Mouse (Mus musculus) A20 (cell line): ENCODE data around the gene 4930563M21Rik.
"Not testable (repeated sequence)": the region's sequence is repeated elsewhere in the genome, so short reads cannot be mapped to it uniquely, and the experiment has no call there.

Experiments
- DNase-seq: peaks from one replicate; pipeline ENCODE4 v3.0.0-alpha.2; 2011; ENCODE audit warnings: low read depth, low spot score

4930563M21Rik gene

DNA sequence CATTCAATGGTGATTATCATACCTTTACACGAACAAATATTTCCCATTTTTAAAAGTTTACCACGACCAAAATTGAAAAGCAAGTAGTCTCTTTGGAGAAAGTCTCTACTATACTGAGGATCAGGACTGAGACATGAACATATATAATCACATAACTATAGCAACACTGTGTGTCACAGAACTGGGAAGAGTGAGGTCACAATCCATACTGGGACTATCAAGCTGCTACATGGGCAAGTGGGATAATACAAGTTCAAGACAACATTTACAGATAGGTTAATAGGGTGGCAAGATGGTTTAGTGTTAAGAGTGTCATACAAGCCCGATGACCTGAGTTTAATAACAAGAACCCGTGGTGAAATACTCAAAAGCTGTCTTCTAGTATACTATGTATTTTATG, at the start of gene 4930563M21Rik:
4930563M21Rik (minus strand) TSS at position 101 of the 400 bp plus-strand sequence.
- no peak for DNase-seq

DNA sequence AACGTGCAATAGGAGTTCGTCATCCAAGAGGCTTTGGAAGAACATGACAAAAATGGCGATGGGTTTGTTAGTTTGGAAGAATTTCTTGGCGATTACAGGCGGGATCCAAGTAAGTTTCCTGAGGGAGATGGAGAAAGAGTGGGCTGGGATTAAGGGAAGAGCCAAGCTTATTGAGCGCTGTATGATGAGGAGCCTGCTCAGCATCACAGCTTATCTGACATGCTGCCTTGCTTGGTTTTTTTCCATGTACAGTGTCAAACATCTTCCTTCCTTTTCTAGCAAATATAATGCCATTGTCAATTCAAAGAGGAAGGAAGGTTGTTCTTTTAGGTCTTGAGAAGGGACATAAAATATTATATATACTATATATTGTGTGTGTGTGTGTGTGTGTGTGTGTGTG, 45.8 kb upstream of the 4930563M21Rik start:
- DNase-seq, result no peak

DNA sequence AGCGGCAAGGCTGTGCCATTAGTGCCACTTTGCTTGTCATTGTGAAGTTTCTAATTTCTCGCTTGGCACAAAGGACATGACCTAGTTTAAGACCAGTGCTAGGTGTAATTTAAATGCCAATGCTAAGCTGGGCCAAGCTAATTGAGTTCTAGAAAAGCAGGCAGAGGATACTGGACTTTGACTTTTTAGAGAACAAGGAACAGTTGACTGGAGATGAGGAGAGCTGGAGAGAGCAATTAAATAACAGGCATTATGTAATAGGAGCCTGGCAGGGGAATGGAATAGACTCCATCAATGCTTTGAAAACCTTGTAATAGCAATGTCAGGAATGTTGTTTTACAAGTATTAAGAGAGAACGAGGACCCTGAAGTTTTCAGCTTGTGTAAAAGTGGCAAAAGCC, 43.4 kb upstream of the 4930563M21Rik start:
- no peak for DNase-seq

DNA sequence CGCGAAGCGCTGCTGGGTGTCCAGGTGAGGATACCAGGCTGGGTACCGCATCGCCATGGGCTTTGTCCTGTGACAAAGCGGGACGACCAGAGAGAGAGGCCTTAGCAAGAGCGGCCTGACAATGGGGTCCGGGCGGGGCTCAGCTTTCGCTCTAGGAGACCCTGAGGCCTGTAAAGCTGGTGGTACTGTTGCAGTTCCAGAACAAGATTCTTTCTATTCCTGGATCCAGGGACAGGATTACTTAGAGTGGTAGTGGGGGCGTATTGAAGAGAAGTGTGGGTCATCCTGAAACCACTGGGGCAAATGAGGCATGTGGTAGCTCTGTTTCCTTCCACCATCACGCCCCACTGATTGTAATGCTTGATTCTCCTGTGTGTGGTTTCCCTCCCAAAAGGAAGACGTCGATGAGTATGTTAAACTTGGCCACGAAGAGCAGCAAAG, 31.9 kb upstream of the 4930563M21Rik start:
- DNase-seq, result no peak

DNA sequence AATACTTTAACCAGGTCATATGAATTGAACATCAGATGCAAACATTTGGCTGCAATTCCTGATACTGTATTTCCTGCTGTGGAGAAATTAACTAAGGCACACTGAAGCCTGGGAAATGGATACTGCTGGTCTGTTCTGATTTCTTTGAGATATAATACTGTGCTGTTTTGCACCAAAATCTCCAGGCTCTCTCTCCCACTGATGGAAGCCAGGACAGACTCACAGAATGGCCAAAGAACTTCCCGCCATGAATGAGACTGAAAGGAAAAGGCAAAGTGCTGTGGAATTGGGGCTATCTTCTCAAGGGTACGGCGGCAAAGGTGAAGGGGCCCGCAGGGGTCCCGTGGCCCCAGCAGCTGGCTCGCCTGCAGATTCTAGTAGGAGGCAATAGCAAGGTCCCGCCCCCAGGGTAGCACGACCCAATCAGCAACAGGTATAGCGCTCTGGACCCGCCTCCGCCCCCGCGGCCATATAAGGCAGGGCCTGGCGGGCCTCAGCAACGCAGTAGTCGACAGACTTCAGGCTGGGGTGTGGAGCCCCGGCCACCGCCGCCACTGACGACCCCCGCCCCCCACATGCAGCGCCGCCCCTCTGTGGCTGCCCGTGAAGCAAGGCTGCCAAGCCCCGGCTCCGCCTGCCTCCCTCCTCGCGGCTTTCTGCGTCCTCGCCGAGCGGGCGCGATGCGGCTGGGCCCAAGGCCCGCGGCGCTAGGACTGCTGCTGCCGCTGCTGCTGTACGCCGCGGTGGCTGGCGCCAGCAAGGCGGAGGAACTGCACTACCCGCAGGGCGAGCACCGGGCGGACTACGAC, 31.2 kb upstream of the 4930563M21Rik start, which contains the start of gene Rcn2:
Rcn2 (plus strand) TSS at position 474 of the 809 bp plus-strand sequence.
- DNase-seq, result peak; percentile 96

DNA sequence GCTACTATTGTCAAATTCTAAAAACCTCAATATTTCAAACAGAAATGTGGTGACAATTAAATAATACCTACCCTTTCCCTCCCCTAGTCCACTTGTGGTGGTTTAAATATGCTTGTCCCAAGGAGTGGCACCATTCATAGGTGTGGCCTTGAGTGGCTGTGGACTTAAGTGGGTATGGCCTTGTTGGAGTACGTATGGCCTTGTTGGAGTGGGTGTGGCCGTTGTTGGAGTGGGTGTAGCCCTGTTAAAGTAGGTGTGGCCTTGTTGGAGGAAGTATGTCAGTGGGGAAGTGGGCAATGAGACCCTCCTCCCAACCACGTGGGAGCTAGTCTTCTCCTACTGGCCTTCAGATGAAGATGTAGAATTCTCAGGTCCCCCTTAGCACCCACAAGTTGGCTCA, 21.9 kb upstream of the 4930563M21Rik start:
- no peak for DNase-seq

DNA sequence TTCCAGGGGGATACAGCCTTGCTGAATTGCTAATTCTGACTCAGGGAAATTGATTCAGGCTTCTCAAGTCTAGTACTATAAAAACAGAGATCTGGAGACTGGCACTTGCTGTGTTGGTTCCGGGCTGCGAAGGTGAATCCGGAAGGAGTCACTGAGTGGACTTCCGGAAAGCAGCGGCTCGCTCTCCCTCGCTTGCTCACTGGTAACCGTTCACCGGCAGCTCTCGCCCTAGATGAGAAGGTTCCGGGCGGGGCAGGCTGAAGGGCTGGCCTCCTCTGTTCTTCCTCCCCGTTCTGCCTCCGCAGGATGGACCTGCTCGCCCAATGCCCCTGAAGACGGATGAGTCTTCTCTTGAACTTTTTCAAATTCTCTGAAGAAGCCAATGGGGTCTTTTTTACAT, 16.9 kb upstream of the 4930563M21Rik start:
- DNase-seq, result no peak

DNA sequence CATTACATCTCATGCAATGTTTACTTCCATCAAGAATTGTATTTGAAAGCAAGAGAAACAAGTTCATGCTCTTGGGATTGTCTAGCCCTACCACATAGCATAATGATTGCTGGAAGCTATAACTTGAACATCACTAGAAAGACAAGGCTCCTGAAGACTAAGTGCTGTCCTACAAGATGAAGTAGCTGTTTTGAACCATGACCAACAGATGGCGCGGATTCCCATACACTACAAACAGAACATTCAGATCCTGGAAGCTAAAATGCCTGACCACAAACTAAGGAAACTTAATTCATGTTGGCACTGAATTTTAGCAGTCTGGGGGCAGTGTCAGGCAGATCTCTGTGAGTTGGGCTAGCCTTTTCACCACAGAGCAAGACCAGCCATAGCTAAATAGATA, 14.4 kb upstream of the 4930563M21Rik start:
- DNase-seq, result peak; percentile 34

DNA sequence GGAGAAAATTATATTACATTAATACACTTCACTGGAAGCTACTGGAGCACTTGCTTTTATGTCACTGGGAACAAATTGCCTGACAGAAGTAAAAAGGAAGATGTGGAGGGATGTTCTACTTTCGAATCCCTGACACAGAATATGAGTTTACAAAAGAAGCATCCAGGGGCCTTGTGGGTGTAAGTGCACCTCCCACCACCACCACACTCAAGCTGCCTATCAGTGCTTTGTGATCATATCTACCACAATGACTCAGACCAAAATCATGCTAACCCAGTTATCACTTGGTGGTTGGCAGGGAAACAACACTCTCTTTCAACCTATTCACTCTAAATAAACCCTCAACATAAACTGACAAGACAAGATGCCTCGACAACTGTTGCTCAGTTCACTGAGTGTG, 5.7 kb downstream of the 4930563M21Rik start:
- not testable (repeated sequence) for DNase-seq

DNA sequence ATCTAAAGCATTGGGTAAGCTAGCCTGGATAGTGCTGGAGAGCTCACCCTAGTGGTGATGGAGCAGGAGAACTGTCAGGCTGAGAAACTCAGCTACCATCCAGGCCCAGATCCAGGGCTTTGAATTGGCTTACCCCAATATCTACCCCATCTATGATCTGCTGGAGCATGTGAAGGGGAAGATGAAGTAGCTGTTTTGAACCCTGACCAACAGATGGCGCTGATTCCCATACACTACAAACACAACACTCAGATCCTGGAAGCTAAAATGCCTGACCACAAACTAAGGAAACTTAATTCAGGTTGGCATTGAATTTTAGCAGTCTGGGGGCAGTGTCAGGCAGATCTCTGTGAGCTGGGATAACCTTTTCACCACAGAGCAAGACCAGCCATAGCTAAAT, 63.5 kb downstream of the 4930563M21Rik start:
- peak; percentile 59 for DNase-seq

DNA sequence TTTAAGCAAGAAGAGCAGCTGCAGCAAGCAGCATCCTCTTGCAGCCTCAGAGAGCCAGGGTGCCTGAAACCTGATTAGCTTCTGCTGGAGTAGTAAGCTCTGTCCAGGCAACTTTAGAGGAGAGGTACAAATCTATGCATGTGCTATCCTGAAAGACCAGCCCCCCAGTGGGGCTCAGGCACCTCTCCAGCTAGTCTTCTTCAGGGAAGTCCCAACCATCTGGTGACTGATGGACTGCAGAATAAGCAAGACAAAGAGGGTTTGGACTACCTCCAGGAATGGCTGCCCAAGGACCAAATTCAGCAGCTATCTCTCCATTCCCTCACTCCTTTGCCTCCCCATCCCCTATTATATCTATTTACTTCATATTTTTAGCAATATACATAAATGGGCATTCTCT, 69.0 kb downstream of the 4930563M21Rik start:
- DNase-seq, result no peak

DNA sequence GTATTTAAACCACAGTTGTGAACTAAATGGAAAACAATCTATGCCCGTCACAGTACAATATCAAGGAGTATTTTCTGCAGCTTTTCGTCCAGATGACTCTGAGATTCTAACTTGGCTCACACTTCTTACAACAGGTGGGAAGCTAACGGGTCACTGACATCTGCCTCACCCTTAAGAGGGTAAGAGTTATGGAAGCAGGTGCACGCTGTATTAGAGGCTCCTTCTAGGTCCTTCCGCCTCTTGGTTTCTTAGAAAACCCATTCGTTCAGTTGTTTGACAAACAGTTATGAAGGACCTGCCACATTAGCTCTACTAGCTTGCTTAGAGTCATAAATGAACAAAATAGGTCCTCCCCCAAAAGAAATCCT, 71.7 kb downstream of the 4930563M21Rik start:
- peak; percentile 61 for DNase-seq

DNA sequence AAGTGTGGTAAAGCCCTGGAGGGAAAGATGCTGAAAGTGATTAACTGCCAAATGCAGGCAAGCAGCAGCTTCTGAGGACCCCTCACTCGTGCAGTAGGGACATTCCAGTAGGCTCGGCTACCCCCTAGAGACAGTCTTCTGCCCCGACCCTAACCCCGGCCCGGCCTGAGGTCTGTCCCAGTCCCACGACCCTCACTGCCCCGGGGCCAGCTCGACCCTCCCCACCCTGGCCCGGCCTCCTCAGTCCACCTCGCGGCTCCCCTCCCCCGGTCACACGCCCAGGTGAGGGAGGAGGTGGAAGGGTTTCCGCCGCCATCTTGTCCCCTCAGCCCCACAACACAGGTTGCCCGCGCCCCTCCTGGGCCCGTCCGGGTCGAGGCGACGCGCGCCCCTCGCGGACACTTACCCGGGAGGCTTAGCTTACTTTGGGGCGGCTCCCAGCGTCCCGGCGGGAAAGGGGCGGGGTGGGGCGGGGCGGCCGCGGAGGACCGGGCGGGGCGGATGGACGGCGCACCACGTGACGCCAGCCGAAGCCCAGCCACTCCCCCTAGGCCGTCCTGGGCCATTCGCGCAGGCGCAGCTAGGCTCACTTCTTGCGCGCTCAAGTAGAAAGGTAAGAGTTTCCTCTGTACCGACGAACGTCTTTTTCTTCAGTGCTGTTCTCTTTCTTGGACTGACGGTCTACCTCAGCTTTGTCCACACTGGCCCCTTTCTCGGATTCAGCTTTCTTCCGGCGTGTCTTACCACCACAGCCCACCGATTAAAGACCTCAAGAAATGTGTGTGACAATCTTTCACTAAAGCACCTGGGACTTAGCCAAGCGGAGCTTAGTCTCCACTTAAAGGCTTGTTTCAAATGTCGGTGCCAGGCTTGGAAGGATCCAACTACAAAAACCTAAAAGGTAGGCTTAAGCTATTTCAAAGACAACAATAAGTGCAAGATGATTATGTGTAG, 72.4 kb downstream of the 4930563M21Rik start, which contains the start of gene Scaper:
Scaper (minus strand) TSS at position 456 of the 954 bp plus-strand sequence.
- peak; percentile 96 for DNase-seq

DNA sequence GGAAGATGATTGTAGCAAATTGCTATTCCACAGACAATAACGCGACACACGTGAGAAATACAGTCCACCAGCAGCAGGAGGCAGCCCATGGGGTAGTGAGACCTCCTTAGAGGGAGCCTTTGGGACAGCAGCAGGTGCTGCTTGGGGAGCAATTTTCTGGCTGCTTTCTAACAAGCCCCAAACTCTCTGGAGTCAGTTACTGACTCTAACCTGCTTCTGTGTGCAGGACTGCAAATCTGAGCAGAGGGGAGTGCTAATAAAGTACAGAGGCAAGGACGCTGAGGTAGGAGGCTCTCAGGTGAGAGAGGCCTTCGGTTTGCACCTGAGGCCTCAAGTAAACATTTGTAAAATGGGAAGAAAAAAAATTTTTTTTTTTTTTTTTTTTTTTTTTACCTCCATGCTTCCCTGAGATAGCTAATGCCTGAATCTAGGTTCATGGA, 73.1 kb downstream of the 4930563M21Rik start:
- DNase-seq, result peak; percentile 60

DNA sequence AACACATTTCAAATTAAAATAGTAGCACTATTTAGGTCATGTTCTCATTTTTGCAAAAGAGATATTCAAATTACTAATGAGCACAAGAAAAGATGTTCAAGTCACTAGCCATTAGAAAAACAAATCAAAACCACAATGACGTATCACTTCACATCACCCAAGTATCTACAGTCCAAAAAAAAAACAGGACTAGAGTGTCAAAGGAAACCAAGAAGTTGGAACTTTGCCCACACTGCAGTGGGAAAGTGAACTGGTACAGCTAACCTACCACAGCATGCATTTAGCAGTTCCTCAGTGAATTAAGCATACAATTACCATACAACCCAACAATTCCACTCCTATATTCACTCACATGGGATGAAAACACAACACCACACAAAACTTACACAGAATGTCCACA, 77.9 kb downstream of the 4930563M21Rik start:
- peak; percentile 23 for DNase-seq

DNA sequence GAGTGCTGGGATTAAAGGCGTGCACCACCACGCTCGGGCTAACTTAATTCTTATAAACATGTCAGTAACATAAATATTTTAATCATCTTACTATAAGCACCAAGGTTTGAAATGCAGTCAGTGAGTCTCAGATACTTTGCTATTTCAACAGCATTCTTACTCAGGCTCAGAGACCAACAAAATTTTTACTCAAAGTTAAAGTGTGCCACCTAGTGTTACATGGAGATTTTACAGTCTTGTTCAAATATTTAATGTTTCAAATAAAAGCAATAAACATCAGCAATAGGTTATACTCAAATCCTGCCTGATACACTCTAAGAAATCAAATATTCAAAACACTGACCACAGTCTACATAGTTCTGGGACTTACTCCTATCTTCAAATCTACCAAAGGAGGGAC, 91.8 kb downstream of the 4930563M21Rik start:
- DNase-seq, result peak; percentile 53

DNA sequence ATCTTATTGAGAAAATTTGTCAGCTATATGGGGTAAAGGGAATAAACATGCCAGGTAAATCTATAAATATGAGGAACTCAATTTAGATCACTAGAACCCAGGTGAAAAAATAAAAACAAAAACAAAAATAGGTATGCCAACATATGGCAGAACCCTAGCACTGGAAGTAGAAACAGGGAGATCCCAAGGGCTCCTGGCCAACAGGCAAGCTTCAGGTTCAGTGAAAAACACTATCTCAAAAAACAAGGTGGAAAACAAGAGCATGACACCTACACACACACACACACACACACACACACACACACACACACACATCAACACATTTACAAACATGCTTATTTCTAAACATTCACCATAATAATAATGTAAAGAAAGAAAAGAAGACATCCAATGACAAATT, 93.6 kb downstream of the 4930563M21Rik start:
- no peak for DNase-seq
